Mouse (Mus musculus) thymus, adult 2 months (tissue): ENCODE results near the gene Homer3. TPM values are rescaled to one million over a fixed set of nuclear protein-coding genes. Genes with fewer than 3 reads are reported as not detected.

Experiments
- DNase-seq: peaks from one replicate; pipeline ENCODE4 v3.0.0; 2021
- H3K27ac ChIP-seq: fragments of 200-500 bp; 2 replicates; pipeline ENCODE4 v1.5.1; 2012; ENCODE audit warnings: low read length, control low read depth; ENCODE audit not compliant: control insufficient read depth, insufficient read depth
- H3K27me3 ChIP-seq: fragments of 200-500 bp; 2 replicates; pipeline ENCODE4 v1.6.1; 2012; ENCODE audit warnings: mild to moderate bottlenecking, low read length, moderate library complexity, mixed read lengths; ENCODE audit not compliant: control insufficient read depth, insufficient read depth
- H3K36me3 ChIP-seq: fragments of 200-500 bp; 2 replicates; pipeline ENCODE4 v1.6.1; 2012; ENCODE audit warnings: mild to moderate bottlenecking, low read length, moderate library complexity; ENCODE audit not compliant: control insufficient read depth, insufficient read depth
- H3K4me1 ChIP-seq: fragments of 200-500 bp; replicated peaks from 2 replicates; pipeline ENCODE4 v1.6.1; 2012; ENCODE audit warnings: low read length; ENCODE audit not compliant: control insufficient read depth, insufficient read depth
- H3K4me3 ChIP-seq: fragments of 200-500 bp; 2 replicates; pipeline ENCODE4 v1.5.1; 2012; ENCODE audit warnings: mild to moderate bottlenecking, low read length, control low read depth, moderate library complexity; ENCODE audit not compliant: control insufficient read depth, insufficient read depth
- CTCF ChIP-seq: fragments of 200-500 bp; IDR thresholded peaks from 2 replicates; pipeline ENCODE4 v1.5.1; 2012; ENCODE audit warnings: mild to moderate bottlenecking, control low read depth, low read length, moderate library complexity, borderline replicate concordance; ENCODE audit not compliant: control insufficient read depth, poor library complexity, insufficient read depth; ENCODE audit errors: extremely low read depth
- POLR2A ChIP-seq: fragments of 200-500 bp; IDR thresholded peaks from 2 replicates; pipeline ENCODE4 v1.6.1; 2012; ENCODE audit warnings: mild to moderate bottlenecking, low read length, control low read depth, moderate library complexity; ENCODE audit not compliant: control insufficient read depth, poor library complexity, insufficient read depth; ENCODE audit errors: extremely low read depth
- WGBS: fragments of 180-500 bp; shearing (Covaris S2); methylation state at CpG from one replicate; pipeline ENCODE4 v1.1.7; 2018; 5-methylcytosine and 5-hydroxymethylcytosine counted together
- polyA plus RNA-seq: library from polyadenylated mRNA; depleted of rRNA; stranded (reverse); fragments of >200 nt; gene quantifications from 2 replicates; pipeline ENCODE4 v1.2.3, GENCODE M21; 2012

Homer3 gene
- polyA plus RNA-seq, 1 experiment, result 60.6 TPM

DNA sequence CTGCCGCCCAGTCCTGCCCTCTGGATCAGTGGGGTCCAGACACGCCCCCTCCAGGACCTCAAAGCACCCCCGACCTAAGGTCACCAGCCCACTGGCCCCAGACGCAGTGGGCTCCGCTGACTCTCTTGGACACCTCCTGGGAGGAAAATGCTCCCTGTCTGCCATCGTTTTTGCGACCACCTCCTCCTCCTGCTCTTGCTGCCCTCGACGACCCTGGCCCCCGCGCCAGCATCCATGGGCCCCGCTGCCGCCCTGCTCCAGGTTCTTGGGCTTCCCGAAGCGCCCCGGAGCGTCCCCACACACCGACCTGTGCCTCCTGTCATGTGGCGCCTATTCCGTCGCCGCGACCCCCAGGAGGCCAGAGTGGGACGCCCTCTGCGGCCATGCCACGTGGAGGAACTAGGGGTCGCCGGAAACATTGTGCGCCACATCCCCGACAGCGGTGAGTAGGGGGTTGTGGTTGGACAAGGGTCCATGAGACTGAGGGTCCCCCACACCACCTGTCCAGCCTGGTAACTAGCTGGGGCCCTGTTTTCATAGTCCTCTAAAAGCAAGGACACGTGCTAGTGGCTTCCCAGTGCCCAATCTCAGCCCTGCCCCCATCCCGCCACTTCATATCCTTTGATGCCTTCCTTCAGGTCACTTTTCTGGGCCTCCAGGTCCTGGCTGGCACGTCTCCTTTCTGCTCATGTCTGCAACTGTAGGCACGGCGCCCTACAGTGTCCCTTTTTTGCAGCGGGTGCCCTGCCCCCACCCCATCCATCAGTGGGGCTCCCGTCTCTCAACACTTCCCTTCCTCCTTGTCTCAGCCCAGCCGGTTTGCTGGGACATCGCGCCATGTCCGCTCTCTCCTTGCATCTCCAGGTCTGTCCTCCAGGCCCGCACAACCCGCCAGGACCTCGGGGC lies 47.5 kb downstream of the Homer3 start:
- no peak for DNase-seq
- 50% methylated on average over 45 of the region's 45 CpGs for WGBS
- H3K36me3 ChIP-seq, result peaks cover 43% of the 10 kb centered on the region
- H3K27ac ChIP-seq, result no peak overlapping the region
- no peaks in the 10 kb centered on the region for H3K4me1 ChIP-seq
- no peaks in the 10 kb centered on the region for H3K27me3 ChIP-seq
- H3K4me3 ChIP-seq, result no peak overlapping the region
- TF ChIP-seq CTCF, result no peak
- no peak for TF ChIP-seq POLR2A

DNA sequence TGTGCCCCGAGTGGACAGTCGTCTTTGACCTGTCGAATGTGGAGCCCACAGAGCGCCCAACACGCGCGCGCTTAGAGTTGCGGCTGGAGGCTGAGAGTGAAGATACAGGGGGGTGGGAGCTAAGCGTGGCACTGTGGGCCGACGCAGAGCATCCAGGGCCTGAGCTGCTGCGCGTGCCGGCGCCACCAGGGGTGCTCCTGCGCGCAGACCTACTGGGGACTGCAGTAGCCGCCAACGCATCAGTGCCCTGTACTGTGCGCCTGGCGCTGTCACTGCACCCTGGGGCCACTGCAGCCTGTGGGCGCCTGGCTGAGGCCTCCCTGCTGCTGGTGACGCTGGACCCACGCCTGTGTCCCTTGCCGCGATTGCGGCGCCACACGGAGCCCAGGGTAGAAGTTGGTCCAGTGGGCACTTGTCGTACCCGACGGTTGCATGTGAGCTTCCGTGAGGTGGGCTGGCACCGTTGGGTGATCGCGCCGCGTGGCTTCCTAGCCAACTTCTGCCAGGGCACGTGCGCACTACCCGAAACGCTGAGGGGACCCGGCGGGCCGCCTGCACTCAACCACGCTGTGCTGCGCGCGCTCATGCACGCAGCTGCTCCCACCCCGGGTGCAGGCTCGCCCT lies 48.2 kb downstream of the Homer3 start:
- H3K36me3 ChIP-seq, result peaks cover 50% of the 10 kb centered on the region
- H3K4me3 ChIP-seq, result no peak overlapping the region
- H3K4me1 ChIP-seq, result no peaks in the 10 kb centered on the region
- no peaks in the 10 kb centered on the region for H3K27me3 ChIP-seq
- DNase-seq, result no peak
- H3K27ac ChIP-seq, result no peak overlapping the region
- WGBS, result 92% methylated on average over 53 of the region's 53 CpGs
- TF ChIP-seq POLR2A (no peak), CTCF (no peak)

DNA sequence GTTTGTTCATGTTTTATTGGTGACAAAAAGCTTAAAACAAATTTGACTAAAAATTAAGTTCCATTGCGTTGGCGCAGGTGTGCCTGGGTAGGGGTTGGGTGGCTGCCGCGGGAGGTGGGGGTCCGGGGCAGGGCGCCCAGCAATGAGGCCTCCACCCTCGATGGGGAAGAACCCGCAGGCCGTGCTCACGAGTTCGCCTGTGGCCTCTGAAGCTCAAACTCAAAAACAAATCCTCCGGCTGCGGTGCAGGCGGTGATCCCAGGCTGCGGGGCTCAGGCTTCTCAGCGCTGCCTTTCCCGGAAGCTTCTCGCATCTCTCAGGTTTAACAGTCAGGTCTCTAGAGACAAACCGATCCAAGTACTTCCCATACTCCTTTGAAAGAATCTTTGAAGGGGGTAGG lies 48.9 kb downstream of the Homer3 start:
- no peak overlapping the region for H3K27ac ChIP-seq
- DNase-seq, result no peak
- 98% methylated on average over 19 of the region's 19 CpGs for WGBS
- peaks cover 57% of the 10 kb centered on the region for H3K36me3 ChIP-seq
- TF ChIP-seq CTCF, result no peak
- TF ChIP-seq POLR2A, result no peak
- H3K27me3 ChIP-seq, result no peaks in the 10 kb centered on the region
- H3K4me3 ChIP-seq, result no peak overlapping the region
- no peaks in the 10 kb centered on the region for H3K4me1 ChIP-seq

DNA sequence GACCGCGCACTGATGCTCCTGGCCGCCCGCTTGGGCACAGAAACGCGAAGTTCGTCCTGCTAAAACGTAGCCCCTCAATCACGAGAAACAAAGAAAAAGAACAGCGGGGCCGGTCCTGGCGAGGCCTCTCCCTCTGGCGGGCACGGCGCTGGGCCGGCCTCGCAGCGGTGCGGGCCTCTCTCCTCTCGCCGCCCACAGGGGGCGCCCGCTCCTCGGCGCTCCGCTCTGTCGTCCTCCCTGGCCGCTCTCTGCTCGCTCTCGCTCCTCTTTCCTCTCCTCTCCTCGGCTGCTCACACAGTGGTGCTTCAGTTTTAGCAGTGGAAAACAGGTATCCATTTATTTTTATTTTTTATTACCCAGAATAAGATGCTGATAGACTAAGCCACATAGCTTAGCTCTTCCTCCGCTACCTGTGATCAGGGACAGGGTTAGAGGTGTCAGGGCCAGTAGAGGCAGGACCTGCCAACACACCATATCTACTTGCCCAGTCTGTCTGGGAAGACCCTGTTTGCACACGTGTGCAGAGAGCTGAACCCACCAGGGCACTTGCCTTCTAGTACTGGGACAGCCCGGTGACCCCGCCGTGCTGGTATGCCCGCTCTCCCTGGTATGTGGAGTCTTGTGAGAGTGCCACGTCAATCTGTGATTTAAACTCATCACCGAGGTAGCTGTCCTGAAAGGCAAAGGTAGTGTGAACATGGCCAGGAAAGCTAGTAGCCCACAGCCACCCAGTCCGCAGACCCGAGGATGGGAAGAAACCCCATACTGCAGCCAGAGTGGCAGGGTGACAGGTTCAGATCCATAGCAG lies 49.6 kb downstream of the Homer3 start:
- Histone ChIP-seq H3K27me3 (no peaks in the 10 kb centered on the region), H3K36me3 (peaks cover 64% of the 10 kb centered on the region), H3K27ac (no peak overlapping the region), H3K4me1 (no peaks in the 10 kb centered on the region), H3K4me3 (no peak overlapping the region)
- TF ChIP-seq POLR2A (no peak), CTCF (no peak)
- 96% methylated on average over 41 of the region's 41 CpGs for WGBS
- DNase-seq, result no peak

DNA sequence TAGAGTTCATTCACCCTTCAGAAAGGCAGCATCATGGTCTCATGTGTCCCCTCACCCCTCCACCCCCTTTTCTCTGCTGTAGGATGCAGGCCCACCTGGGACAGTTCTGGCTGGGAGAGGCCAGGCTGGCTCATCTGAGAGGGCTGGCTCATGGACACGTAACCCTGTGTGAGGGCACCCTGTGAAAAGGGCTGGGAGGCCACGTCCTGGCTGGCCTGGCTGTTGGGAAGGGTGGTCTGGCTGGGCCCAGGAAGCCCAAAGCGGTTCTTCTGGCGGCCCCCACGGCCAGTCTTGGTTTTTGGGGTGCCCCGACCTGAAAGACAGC lies 50.2 kb downstream of the Homer3 start:
- no peak for DNase-seq
- WGBS, result 96% methylated on average over 6 of the region's 6 CpGs
- no peak overlapping the region for H3K4me3 ChIP-seq
- TF ChIP-seq CTCF (no peak), POLR2A (no peak)
- no peaks in the 10 kb centered on the region for H3K27me3 ChIP-seq
- no peak overlapping the region for H3K27ac ChIP-seq
- H3K4me1 ChIP-seq, result no peaks in the 10 kb centered on the region
- H3K36me3 ChIP-seq, result peaks cover 70% of the 10 kb centered on the region

DNA sequence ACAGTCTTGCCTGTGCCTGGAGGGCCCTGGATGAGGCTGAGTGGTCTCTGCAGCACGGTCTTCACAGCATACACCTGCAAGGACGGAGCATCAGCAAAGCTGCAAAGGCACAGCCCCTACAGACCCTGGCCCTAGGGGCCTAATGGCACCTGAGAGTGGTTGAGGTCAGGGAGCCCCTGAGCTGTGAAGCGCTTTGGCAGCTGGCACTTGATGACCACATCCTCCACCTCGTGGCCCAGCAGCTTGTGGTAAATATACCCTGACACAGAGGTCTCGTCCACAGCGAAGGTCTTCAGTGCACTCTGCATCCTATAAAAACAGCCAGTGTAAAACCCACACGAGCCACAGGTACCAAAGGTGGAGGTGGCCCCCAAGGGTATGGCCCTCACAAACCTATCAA lies 56.3 kb downstream of the Homer3 start:
- 77% methylated on average over 7 of the region's 7 CpGs for WGBS
- H3K36me3 ChIP-seq, result peaks cover 98% of the 10 kb centered on the region
- H3K27ac ChIP-seq, result no peak overlapping the region
- H3K4me3 ChIP-seq, result no peak overlapping the region
- H3K4me1 ChIP-seq, result no peaks in the 10 kb centered on the region
- H3K27me3 ChIP-seq, result no peaks in the 10 kb centered on the region
- TF ChIP-seq POLR2A (no peak), CTCF (no peak)
- no peak for DNase-seq
